Mouse (Mus musculus) liver, embryonic 15.5 days (tissue): ENCODE data around the gene Tubg2. TPM values are rescaled to one million over a fixed set of nuclear protein-coding genes. Genes with fewer than 3 reads are reported as not detected.
A peak's percentile ranks its signal among the peaks of the same experiment; 100 is the strongest.
"Not testable (repeated sequence)": the region's sequence is repeated elsewhere in the genome, so short reads cannot be mapped to it uniquely, and the experiment has no call there.

Experiments
- ATAC-seq: fragments of 200-750 bp; cut with Nextera tagmentation; 2 replicates; pipeline ENCODE4 v1.8.0; 2017; ENCODE audit warnings: moderate number of reproducible peaks, mild to moderate bottlenecking, moderate library complexity; ENCODE audit not compliant: insufficient read depth
- H3K27ac ChIP-seq: fragments of 300-500 bp; sonication (generic); replicated peaks from 2 replicates; pipeline ENCODE4 v1.5.1; 2015; ENCODE audit warnings: mild to moderate bottlenecking, inconsistent platforms
- H3K27me3 ChIP-seq: fragments of 300-500 bp; sonication (generic); 2 replicates; pipeline ENCODE4 v1.6.1; 2015; ENCODE audit warnings: mild to moderate bottlenecking, inconsistent platforms
- H3K36me3 ChIP-seq: fragments of 300-500 bp; sonication (generic); replicated peaks from 2 replicates; pipeline ENCODE4 v1.6.1; 2015; ENCODE audit warnings: moderate library complexity, mild to moderate bottlenecking, inconsistent platforms
- H3K4me1 ChIP-seq: fragments of 300-500 bp; sonication (generic); replicated peaks from 2 replicates; pipeline ENCODE4 v1.6.1; 2015; ENCODE audit warnings: inconsistent platforms
- H3K4me2 ChIP-seq: fragments of 300-500 bp; sonication (generic); 2 replicates; pipeline ENCODE4 v1.6.1; 2015; ENCODE audit warnings: moderate library complexity, mild to moderate bottlenecking, inconsistent platforms
- H3K4me3 ChIP-seq: fragments of 300-500 bp; sonication (generic); replicated peaks from 2 replicates; pipeline ENCODE4 v1.5.1; 2015; ENCODE audit warnings: mild to moderate bottlenecking, inconsistent platforms
- H3K9ac ChIP-seq: fragments of 300-500 bp; sonication (generic); 2 replicates; pipeline ENCODE4 v1.6.1; 2015; ENCODE audit warnings: moderate library complexity, mild to moderate bottlenecking, inconsistent platforms
- H3K9me3 ChIP-seq: fragments of 300-500 bp; sonication (generic); replicated peaks from 2 replicates; pipeline ENCODE4 v1.6.1; 2016; ENCODE audit warnings: inconsistent platforms
- WGBS: fragments of 180-500 bp; shearing (Covaris S2); methylation state at CpG from one replicate; pipeline ENCODE4 v1.1.7; 2015; ENCODE audit warnings: mixed read lengths; ENCODE audit not compliant: insufficient replicate concordance; 5-methylcytosine and 5-hydroxymethylcytosine counted together
- polyA plus RNA-seq: library from polyadenylated mRNA; unstranded; fragments of >200 nt; fragmentation: Nextera tagmentation; extraction: Ambion mirVana; gene quantifications from 2 replicates; pipeline ENCODE4 v1.2.1, GENCODE M21; 2015

Tubg2 gene
- polyA plus RNA-seq, 1 experiment from 2014 or later = 0.05 TPM

GRCm38 (mm10) chr11:101155151-101155550 is 556 bp upstream of the Tubg2 start:
- no peak overlapping the region for H3K4me3 ChIP-seq
- no peaks in the 10 kb centered on the region for H3K36me3 ChIP-seq
- no peak overlapping the region for H3K9ac ChIP-seq
- no peak overlapping the region for H3K4me2 ChIP-seq
- no peak for ATAC-seq
- peaks cover 6% of the 10 kb centered on the region; the same call in 1 of the 2 replicates for H3K4me1 ChIP-seq
- WGBS = 63% methylated on average over 6 of the region's 6 CpGs
- no peaks in the 10 kb centered on the region for H3K9me3 ChIP-seq
- peaks cover 54% of the 10 kb centered on the region for H3K27me3 ChIP-seq
- no peak overlapping the region for H3K27ac ChIP-seq

- not testable (repeated sequence) for ATAC-seq, H3K9me3 ChIP-seq, H3K4me2 ChIP-seq, H3K9ac ChIP-seq, H3K36me3 ChIP-seq, H3K4me3 ChIP-seq, H3K27ac ChIP-seq
- Histone ChIP-seq H3K27me3 (peaks cover 96% of the 10 kb centered on the region), H3K4me1 (peaks cover 24% of the 10 kb centered on the region)
- 56% methylated on average over 10 of the region's 10 CpGs for WGBS
These were observed 4.4 kb downstream of the Tubg2 start for GRCm38 (mm10) chr11:101160151-101160550.

- not testable (repeated sequence) for H3K9ac ChIP-seq, H3K4me2 ChIP-seq, ATAC-seq, H3K36me3 ChIP-seq, H3K27ac ChIP-seq, H3K9me3 ChIP-seq, H3K4me3 ChIP-seq
- peaks cover 96% of the 10 kb centered on the region for H3K27me3 ChIP-seq
- peaks cover 22% of the 10 kb centered on the region for H3K4me1 ChIP-seq
- 53% methylated on average over 8 of the region's 8 CpGs for WGBS
These were observed 5.3 kb downstream of the Tubg2 start for GRCm38 (mm10) chr11:101160981-101161505.

GRCm38 (mm10) chr11:101161551-101161950 is 5.8 kb downstream of the Tubg2 start:
- Histone ChIP-seq H3K9me3 (no peaks in the 10 kb centered on the region), H3K9ac (no peak overlapping the region), H3K27ac (no peak overlapping the region), H3K36me3 (0 out of 2 replicates have a peak, but pooled peaks cover 4% of the 10 kb centered on the region), H3K27me3 (peaks cover 96% of the 10 kb centered on the region), H3K4me2 (no peak overlapping the region), H3K4me3 (no peak overlapping the region), H3K4me1 (peaks cover 21% of the 10 kb centered on the region)
- no peak for ATAC-seq
- 70% methylated on average over 15 of the region's 15 CpGs for WGBS

GRCm38 (mm10) chr11:101162301-101162700 is 6.6 kb downstream of the Tubg2 start:
- Histone ChIP-seq H3K4me3 (no peak overlapping the region), H3K36me3 (0 out of 2 replicates have a peak, but pooled peaks cover 4% of the 10 kb centered on the region), H3K27ac (no peak overlapping the region), H3K9ac (no peak overlapping the region), H3K4me1 (peaks cover 21% of the 10 kb centered on the region), H3K9me3 (no peaks in the 10 kb centered on the region), H3K4me2 (no peak overlapping the region), H3K27me3 (peaks cover 97% of the 10 kb centered on the region)
- no peak for ATAC-seq
- 45% methylated on average over 5 of the region's 5 CpGs for WGBS

GRCm38 (mm10) chr11:101162772-101163171 is 7.1 kb downstream of the Tubg2 start:
- no peak for ATAC-seq
- Histone ChIP-seq H3K4me2 (no peak overlapping the region), H3K27ac (no peak overlapping the region), H3K9ac (no peak overlapping the region), H3K27me3 (peaks cover 97% of the 10 kb centered on the region), H3K9me3 (no peaks in the 10 kb centered on the region), H3K4me3 (no peak overlapping the region), H3K36me3 (0 out of 2 replicates have a peak, but pooled peaks cover 4% of the 10 kb centered on the region), H3K4me1 (peaks cover 21% of the 10 kb centered on the region)
- WGBS = 59% methylated on average over 5 of the region's 5 CpGs

- Histone ChIP-seq H3K4me1 (peaks cover 27% of the 10 kb centered on the region), H3K9ac (no peak overlapping the region)
These were observed 8.0 kb downstream of the Tubg2 start for GRCm38 (mm10) chr11:101163476-101164350.

GRCm38 (mm10) chr11:101164351-101164665 is 8.6 kb downstream of the Tubg2 start:
- peaks cover 33% of the 10 kb centered on the region for H3K4me1 ChIP-seq
- no peak overlapping the region for H3K27ac ChIP-seq
- H3K4me2 ChIP-seq = peak overlapping the region; percentile 39
- H3K9me3 ChIP-seq = no peaks in the 10 kb centered on the region
- 10% methylated on average over 21 of the region's 21 CpGs for WGBS
- no peak for ATAC-seq
- H3K4me3 ChIP-seq = peak overlapping the region; percentile 17; the same call in 1 of the 2 replicates
- H3K27me3 ChIP-seq = peaks cover 97% of the 10 kb centered on the region
- H3K36me3 ChIP-seq = 0 out of 2 replicates have a peak, but pooled peaks cover 4% of the 10 kb centered on the region
- H3K9ac ChIP-seq = no peak overlapping the region

More at GRCm38 (mm10) chr11:101163476-101164350, 8.0 kb downstream of the Tubg2 start:
- H3K36me3 ChIP-seq = 0 out of 2 replicates have a peak, but pooled peaks cover 4% of the 10 kb centered on the region
- peak overlapping the region; percentile 17; the same call in 1 of the 2 replicates for H3K4me3 ChIP-seq
- peak overlapping the region; percentile 39 for H3K4me2 ChIP-seq
- peaks cover 97% of the 10 kb centered on the region for H3K27me3 ChIP-seq
- no peak overlapping the region for H3K27ac ChIP-seq
- 0 out of 2 replicates have a peak, but pooled peaks have one; percentile 6 for ATAC-seq
- WGBS = 20% methylated on average over 49 of the region's 49 CpGs
- H3K9me3 ChIP-seq = no peaks in the 10 kb centered on the region

GRCm38 (mm10) chr11:101164677-101165580 is 9.2 kb downstream of the Tubg2 start:
- H3K9me3 ChIP-seq = no peaks in the 10 kb centered on the region
- WGBS = 14% methylated on average over 35 of the region's 35 CpGs
- peak overlapping the region; percentile 43 for H3K4me2 ChIP-seq
- ATAC-seq = 0 out of 2 replicates have a peak, but pooled peaks have one; percentile 22
- peaks cover 39% of the 10 kb centered on the region for H3K4me1 ChIP-seq
- 0 out of 2 replicates have a peak, but pooled peaks cover 4% of the 10 kb centered on the region for H3K36me3 ChIP-seq
- H3K27me3 ChIP-seq = peaks cover 97% of the 10 kb centered on the region
- no peak overlapping the region for H3K9ac ChIP-seq
- no peak overlapping the region for H3K27ac ChIP-seq
- H3K4me3 ChIP-seq = 0 out of 2 replicates have a peak overlapping the region, but pooled peaks have one; percentile 3

GRCm38 (mm10) chr11:101166357-101166756 is 10.7 kb downstream of the Tubg2 start:
- Histone ChIP-seq H3K36me3 (0 out of 2 replicates have a peak, but pooled peaks cover 4% of the 10 kb centered on the region), H3K9ac (no peak overlapping the region), H3K27me3 (peaks cover 100% of the 10 kb centered on the region), H3K9me3 (no peaks in the 10 kb centered on the region), H3K4me1 (peaks cover 52% of the 10 kb centered on the region), H3K4me2 (no peak overlapping the region), H3K4me3 (no peak overlapping the region), H3K27ac (no peak overlapping the region)
- WGBS = 52% methylated on average over 14 of the region's 14 CpGs
- ATAC-seq = no peak
